Mouse (Mus musculus) ES-E14 (cell line): ENCODE measurements around the gene Zfp143. TPM values are rescaled to one million over a fixed set of nuclear protein-coding genes. Genes with fewer than 3 reads are reported as not detected.
"Not testable (repeated sequence)": the region's sequence is repeated elsewhere in the genome, so short reads cannot be mapped to it uniquely, and the experiment has no call there.

Source experiments
- DNase-seq: peaks from one replicate; pipeline ENCODE4 v3.0.0-alpha.2; 2013; ENCODE audit warnings: low read depth, low spot score
- H3K27ac ChIP-seq: 2 replicates; pipeline ENCODE4 v1.5.1; 2012; ENCODE audit warnings: low read depth, mild to moderate bottlenecking, low read length, moderate library complexity, mixed read lengths; ENCODE audit not compliant: poor library complexity, insufficient read depth, severe bottlenecking
- H3K36me3 ChIP-seq: 2 replicates; pipeline ENCODE4 v1.6.1; 2012; ENCODE audit warnings: mild to moderate bottlenecking, low read length, moderate library complexity, mixed read lengths; ENCODE audit not compliant: control insufficient read depth, poor library complexity, insufficient read depth, severe bottlenecking
- H3K4me1 ChIP-seq, 2 experiments: fragments of 150-350 bp in 1 of 2; sonication (generic) in 1 of 2; 2 replicates each; pipeline ENCODE4 v1.6.1; 2012; ENCODE audit warnings: low read length in 2 of 2, mild to moderate bottlenecking in 1 of 2, mixed read lengths in 1 of 2; ENCODE audit not compliant: control insufficient read depth in 2 of 2, insufficient read depth in 2 of 2, poor library complexity in 1 of 2
- H3K4me3 ChIP-seq, 2 experiments: fragments of 150-350 bp in 1 of 2; sonication (generic) in 1 of 2; 2 replicates each; pipeline ENCODE4 v1.5.1; 2012; ENCODE audit warnings: low read length in 2 of 2, low read depth in 1 of 2, mild to moderate bottlenecking in 1 of 2, mixed read lengths in 1 of 2; ENCODE audit not compliant: insufficient read depth in 1 of 2, poor library complexity in 1 of 2, severe bottlenecking in 1 of 2
- H3K9ac ChIP-seq: 2 replicates; pipeline ENCODE4 v1.6.1; 2012; ENCODE audit warnings: low read depth, mild to moderate bottlenecking, low read length, mixed read lengths; ENCODE audit not compliant: poor library complexity, insufficient read depth, severe bottlenecking
- H3K9me3 ChIP-seq: fragments of 150-350 bp; sonication (generic); 2 replicates; pipeline ENCODE4 v1.6.1; 2012; ENCODE audit warnings: low read depth, mild to moderate bottlenecking, low read length; ENCODE audit not compliant: control insufficient read depth, insufficient read depth
- CHD2 ChIP-seq: IDR thresholded peaks from 2 replicates; pipeline ENCODE4 v1.6.1; 2014; ENCODE audit warnings: mild to moderate bottlenecking, low read depth, low read length, inconsistent platforms
- HCFC1 ChIP-seq: IDR thresholded peaks from 2 replicates; pipeline ENCODE4 v1.6.1; 2012; ENCODE audit warnings: low read length, inconsistent platforms, borderline replicate concordance; ENCODE audit not compliant: insufficient read depth
- MAFK ChIP-seq: IDR thresholded peaks from 2 replicates; pipeline ENCODE4 v1.6.1; 2014; ENCODE audit warnings: mild to moderate bottlenecking, low read depth, low read length, inconsistent platforms; ENCODE audit not compliant: insufficient read depth
- ZC3H11A ChIP-seq: IDR thresholded peaks from 2 replicates; pipeline ENCODE4 v1.6.1; 2012; ENCODE audit warnings: low read depth, mild to moderate bottlenecking, inconsistent platforms, low read length, borderline replicate concordance
- ZNF384 ChIP-seq: IDR thresholded peaks from 2 replicates; pipeline ENCODE4 v1.6.1; 2012; ENCODE audit warnings: low read depth, low read length, inconsistent platforms
- in situ Hi-C, 2 experiments: fragments of 600-800 bp; cut with MboI; formaldehyde crosslinking; loops; one replicate each; pipeline ENCODE4 v1.15.1; 2025; ENCODE audit warnings: low sequenced_read_pairs in 2 of 2, inconsistent platforms in 1 of 2; ENCODE audit not compliant: unreplicated experiment in 2 of 2
- total RNA-seq: library from RNA; depleted of rRNA; stranded (reverse); fragments of 300-350 nt; gene quantifications from 2 replicates; pipeline ENCODE4 v1.2.3, GENCODE M21; 2012; rRNA removed

The Zfp143 gene
- total RNA-seq, 1 experiment, result 23.1 TPM

DNA sequence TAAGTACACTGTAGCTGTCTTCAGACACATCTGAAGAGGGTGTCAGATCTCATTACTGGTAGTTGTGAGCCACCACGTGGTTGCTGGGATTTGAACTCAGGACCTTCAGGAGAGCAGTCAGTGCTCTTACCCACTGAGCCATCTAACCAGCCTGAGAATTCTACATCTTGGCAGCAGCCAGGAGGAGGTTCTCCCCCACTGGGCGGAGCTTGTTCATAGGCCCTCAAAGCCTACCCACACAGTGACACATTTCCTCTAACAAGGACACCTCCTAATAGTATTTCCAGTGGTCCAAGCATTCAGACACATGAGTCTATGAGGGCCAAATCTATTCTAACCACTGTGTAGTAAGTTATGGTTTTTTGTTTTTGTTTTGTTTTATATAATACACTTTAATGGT lies 67.5 kb downstream of the Zfp143 start:
- Histone ChIP-seq H3K4me1 (no peaks in the 10 kb centered on the region; a peak in 1 of 4 replicates), H3K36me3 (peaks cover 22% of the 10 kb centered on the region), H3K9ac (no peak overlapping the region), H3K27ac (no peak overlapping the region), H3K4me3 (no peak overlapping the region), H3K9me3 (no peaks in the 10 kb centered on the region)
- no peak for DNase-seq
- no peak for TF ChIP-seq CHD2
- no peak for TF ChIP-seq HCFC1
- TF ChIP-seq ZC3H11A, result no peak
- no peak for TF ChIP-seq MAFK
- in situ Hi-C loops, result no loop called here

GRCm38 (mm10) chr7:110132272-110132671 lies 71.3 kb downstream of the Zfp143 start:
- H3K27ac ChIP-seq, H3K9ac ChIP-seq, in situ Hi-C loops, H3K4me1 ChIP-seq, H3K9me3 ChIP-seq, H3K4me3 ChIP-seq, DNase-seq: not testable (repeated sequence)
- H3K36me3 ChIP-seq, result peaks cover 27% of the 10 kb centered on the region

DNA sequence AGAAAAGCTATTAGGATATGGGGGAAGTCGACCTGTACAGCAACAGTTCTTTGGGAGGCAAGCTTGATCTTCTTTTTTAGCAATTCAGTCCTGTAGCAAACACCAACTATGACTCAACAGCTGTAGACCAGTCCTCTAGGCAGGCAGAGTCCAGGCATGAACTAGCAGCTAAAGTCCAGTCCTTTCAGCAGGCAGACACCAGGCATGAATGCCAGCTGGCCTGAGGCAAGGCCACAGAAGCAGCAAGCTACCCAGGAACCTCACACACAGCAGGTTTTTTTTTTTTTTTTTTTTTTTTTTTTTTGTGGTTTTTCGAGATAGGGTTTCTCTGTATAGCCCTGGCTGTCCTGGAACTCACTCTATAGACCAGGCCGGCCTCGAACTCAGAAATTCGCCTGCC lies 73.0 kb downstream of the Zfp143 start:
- no peaks in the 10 kb centered on the region for H3K4me1 ChIP-seq
- no peak overlapping the region for H3K9ac ChIP-seq
- DNase-seq, result no peak
- in situ Hi-C loops, result no loop called here
- no peak overlapping the region for H3K4me3 ChIP-seq
- H3K36me3 ChIP-seq, result peaks cover 29% of the 10 kb centered on the region
- H3K9me3 ChIP-seq, result no peaks in the 10 kb centered on the region
- H3K27ac ChIP-seq, result no peak overlapping the region
- TF ChIP-seq HCFC1 (no peak), ZNF384 (no peak), CHD2 (no peak), ZC3H11A (no peak), MAFK (no peak)

GRCm38 (mm10) chr7:110138538-110138937 lies 77.5 kb downstream of the Zfp143 start:
- in situ Hi-C loops, result no loop called here
- no peak overlapping the region for H3K9ac ChIP-seq
- TF ChIP-seq ZNF384 (no peak), HCFC1 (no peak), MAFK (no peak), ZC3H11A (no peak), CHD2 (no peak)
- no peak overlapping the region for H3K4me3 ChIP-seq
- no peaks in the 10 kb centered on the region for H3K9me3 ChIP-seq
- peaks cover 46% of the 10 kb centered on the region for H3K36me3 ChIP-seq
- no peak for DNase-seq
- H3K27ac ChIP-seq, result no peak overlapping the region
- no peaks in the 10 kb centered on the region for H3K4me1 ChIP-seq

DNA sequence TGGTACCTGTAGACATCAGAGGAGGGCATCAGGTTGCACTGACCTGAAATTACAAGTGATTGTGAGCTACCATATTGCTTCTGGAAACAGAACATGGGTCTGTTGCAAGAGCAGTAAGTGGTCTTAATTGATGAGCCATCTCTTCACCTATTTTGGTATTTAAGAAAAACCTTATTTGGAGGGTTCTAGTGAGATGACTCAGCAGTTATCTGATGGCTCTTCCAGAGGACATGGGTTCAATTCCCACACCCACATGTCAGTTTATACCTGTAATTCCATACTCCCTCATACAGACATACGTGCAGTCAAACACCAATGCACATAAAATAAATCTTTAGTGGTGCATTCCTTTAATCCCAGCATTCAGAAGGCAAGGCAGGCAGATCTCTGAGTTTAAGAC lies 82.8 kb downstream of the Zfp143 start:
- Histone ChIP-seq H3K9ac (no peak overlapping the region), H3K4me1 (no peaks in the 10 kb centered on the region), H3K9me3 (no peaks in the 10 kb centered on the region), H3K36me3 (peaks cover 32% of the 10 kb centered on the region), H3K27ac (no peak overlapping the region), H3K4me3 (no peak overlapping the region)
- in situ Hi-C loops, result no loop called here
- no peak for DNase-seq
- TF ChIP-seq MAFK (peak; percentile 51; the same call in 1 of the 2 replicates), CHD2 (no peak)

Other genes starting within 250 kb of the Zfp143 start
- gene Scube2, start 195.5 kb upstream of the Zfp143 start, total RNA-seq, result 0.58 and 0.89 TPM in 2 replicates
- gene Dennd5a, start 100.7 kb upstream of the Zfp143 start, total RNA-seq, result 27.1 and 28.8 TPM in 2 replicates
- gene Tmem41b, start 74.3 kb upstream of the Zfp143 start, total RNA-seq, result 154 and 161 TPM in 2 replicates
- gene Ipo7, start 42.9 kb upstream of the Zfp143 start, total RNA-seq, result 145 and 161 TPM in 2 replicates
- gene Wee1, start 60.8 kb downstream of the Zfp143 start, total RNA-seq, result 16.5 and 16.7 TPM in 2 replicates
- gene Swap70, start 160.5 kb downstream of the Zfp143 start, total RNA-seq, result 26.3 and 28.7 TPM in 2 replicates